Mouse (Mus musculus) heart, adult 9 months (tissue): ENCODE results near the gene Iqcg.
A peak's percentile ranks its signal among the peaks of the same experiment; 100 is the strongest.
"Not testable (repeated sequence)": the region's sequence is repeated elsewhere in the genome, so short reads cannot be mapped to it uniquely, and the experiment has no call there.

Experiments
- DNase-seq, 2 experiments: peaks; one replicate each; pipeline ENCODE4 v3.0.0; 2022; ENCODE audit warnings: low spot score in 2 of 2

Gene Iqcg

GRCm38 (mm10) chr16:33056095-33056785 is at the start of gene Iqcg, which contains the start of gene Rpl35a:
Gene Iqcg (minus strand): TSS chr16:33056218.
Gene Rpl35a (plus strand): TSS chr16:33056453.
- peak; percentile 91 for DNase-seq

GRCm38 (mm10) chr16:33085666-33086065 is 29.6 kb upstream of the Iqcg start:
- no peak for DNase-seq

- DNase-seq = no peak
Observed at GRCm38 (mm10) chr16:33083996-33084395, 28.0 kb upstream of the Iqcg start.

- no peak for DNase-seq
Observed at GRCm38 (mm10) chr16:33082951-33083350, 26.9 kb upstream of the Iqcg start.

GRCm38 (mm10) chr16:33080063-33080462 is 24.0 kb upstream of the Iqcg start:
- DNase-seq = no peak

GRCm38 (mm10) chr16:33077069-33077627 is 21.1 kb upstream of the Iqcg start:
- DNase-seq = no peak

GRCm38 (mm10) chr16:33076078-33076477 is 20.1 kb upstream of the Iqcg start:
- DNase-seq = no peak

- no peak for DNase-seq
Observed at GRCm38 (mm10) chr16:33074967-33075366, 18.9 kb upstream of the Iqcg start.

GRCm38 (mm10) chr16:33072871-33073557 is 17.0 kb upstream of the Iqcg start:
- DNase-seq = no peak

- DNase-seq = no peak
Observed at GRCm38 (mm10) chr16:33070928-33071327, 14.9 kb upstream of the Iqcg start.

GRCm38 (mm10) chr16:33064636-33065035 is 8.6 kb upstream of the Iqcg start:
- DNase-seq = no peak

- no peak for DNase-seq
Observed at GRCm38 (mm10) chr16:33063267-33063666, 7.2 kb upstream of the Iqcg start.

GRCm38 (mm10) chr16:33062682-33063131 is 6.7 kb upstream of the Iqcg start:
- no peak for DNase-seq

- peak; percentile 90 to 91 for DNase-seq
Observed at GRCm38 (mm10) chr16:33062024-33062681, 6.1 kb upstream of the Iqcg start, which contains the start of gene Lmln. Gene Lmln (plus strand): TSS chr16:33062521.

GRCm38 (mm10) chr16:33061400-33061799 is 5.4 kb upstream of the Iqcg start:
- no peak for DNase-seq

GRCm38 (mm10) chr16:33060926-33061325 is 4.9 kb upstream of the Iqcg start:
- DNase-seq = no peak

- no peak for DNase-seq
Observed at GRCm38 (mm10) chr16:33059471-33059870, 3.5 kb upstream of the Iqcg start.

- not testable (repeated sequence) for DNase-seq
Observed at GRCm38 (mm10) chr16:33058656-33059055, 2.6 kb upstream of the Iqcg start.

GRCm38 (mm10) chr16:33058033-33058432 is 2.0 kb upstream of the Iqcg start:
- no peak for DNase-seq

GRCm38 (mm10) chr16:33056786-33057185 is 768 bp upstream of the Iqcg start:
- no peak for DNase-seq

- DNase-seq = peak in 1 of 2 experiments; percentile 13
Observed at GRCm38 (mm10) chr16:33055655-33056054, 363 bp downstream of the Iqcg start.

GRCm38 (mm10) chr16:33054927-33055326 is 1.1 kb downstream of the Iqcg start:
- DNase-seq = not testable (repeated sequence)
